Mouse (Mus musculus) hindbrain, postnatal 0 days (tissue): ENCODE results near the gene Zfp638. TPM values are rescaled to one million over a fixed set of nuclear protein-coding genes. Genes with fewer than 3 reads are reported as not detected.
"Not testable (repeated sequence)": the region's sequence is repeated elsewhere in the genome, so short reads cannot be mapped to it uniquely, and the experiment has no call there.

ENCODE experiments used
- ATAC-seq: fragments of 200-750 bp; cut with Nextera tagmentation; 2 replicates; pipeline ENCODE4 v1.8.0; 2017; ENCODE audit warnings: mild to moderate bottlenecking, moderate TSS enrichment, moderate library complexity
- DNase-seq: peaks from one replicate; pipeline ENCODE4 v3.0.0-alpha.2; 2015; ENCODE audit warnings: low spot score
- H3K27ac ChIP-seq: fragments of 300-500 bp; sonication (generic); 2 replicates; pipeline ENCODE4 v1.5.1; 2014; ENCODE audit warnings: mild to moderate bottlenecking
- H3K27me3 ChIP-seq: fragments of 300-500 bp; sonication (generic); 2 replicates; pipeline ENCODE4 v1.6.1; 2014; ENCODE audit warnings: low read length, mixed read lengths; ENCODE audit not compliant: insufficient read depth
- H3K36me3 ChIP-seq: fragments of 300-500 bp; sonication (generic); 2 replicates; pipeline ENCODE4 v1.6.1; 2014; ENCODE audit warnings: low read length, mixed read lengths; ENCODE audit not compliant: insufficient read depth
- H3K4me1 ChIP-seq: fragments of 300-500 bp; sonication (generic); 2 replicates; pipeline ENCODE4 v1.6.1; 2014; ENCODE audit warnings: antibody characterized with exemption, low read length, mixed read lengths; ENCODE audit not compliant: insufficient read depth
- H3K4me2 ChIP-seq: fragments of 300-500 bp; sonication (generic); 2 replicates; pipeline ENCODE4 v1.6.1; 2014; ENCODE audit warnings: low read depth, mild to moderate bottlenecking, low read length, moderate library complexity, mixed read lengths
- H3K4me3 ChIP-seq: fragments of 300-500 bp; sonication (generic); 2 replicates; pipeline ENCODE4 v1.5.1; 2014; ENCODE audit warnings: low read length
- H3K9ac ChIP-seq: fragments of 300-500 bp; sonication (generic); replicated peaks from 2 replicates; pipeline ENCODE4 v1.6.1; 2014; ENCODE audit warnings: mild to moderate bottlenecking, low read length, moderate library complexity, mixed read lengths
- H3K9me3 ChIP-seq: fragments of 300-500 bp; sonication (generic); 2 replicates; pipeline ENCODE4 v1.6.1; 2016; ENCODE audit warnings: low read length, mixed read lengths
- CTCF ChIP-seq: IDR thresholded peaks from 2 replicates; pipeline ENCODE4 v1.5.1; 2016; ENCODE audit warnings: antibody characterized with exemption, control low read depth, low read depth
- WGBS: fragments of 180-500 bp; shearing (Covaris S2); extraction: QIAGEN DNeasy Blood & Tissue Kit; methylation state at CpG from one replicate; pipeline ENCODE4 v1.1.7; 2014; 5-methylcytosine and 5-hydroxymethylcytosine counted together
- polyA plus RNA-seq: library from polyadenylated mRNA; unstranded; fragments of >200 nt; fragmentation: Nextera tagmentation; extraction: Ambion mirVana; gene quantifications from 2 replicates; pipeline ENCODE4 v1.2.1, GENCODE M21; 2015
- total RNA-seq: library from RNA; depleted of rRNA; stranded (reverse); fragments of >200 nt; gene quantifications from 2 replicates; pipeline ENCODE4 v1.2.3, GENCODE M21; 2014; rRNA removed

Zfp638 gene
- total and polyA plus RNA-seq, 2 experiments from 2014 or later, result 55.2 to 91.2 TPM

- H3K4me1 ChIP-seq, result peaks cover 4% of the 10 kb centered on the region; the same call in 1 of the 2 replicates
- peaks cover 6% of the 10 kb centered on the region; the same call in 1 of the 2 replicates for H3K27me3 ChIP-seq
- H3K9ac ChIP-seq, result 0 out of 2 replicates have a peak overlapping the region, but pooled peaks have one; percentile 33
- H3K27ac ChIP-seq, result no peak overlapping the region
- no peaks in the 10 kb centered on the region for H3K36me3 ChIP-seq
- peak; percentile 58; the same call in 1 of the 2 replicates for ATAC-seq
- H3K9me3 ChIP-seq, result no peaks in the 10 kb centered on the region
- H3K4me3 ChIP-seq, result peak overlapping the region; percentile 31
- no peak for TF ChIP-seq CTCF
- peak overlapping the region; percentile 68 for H3K4me2 ChIP-seq
- no peak for DNase-seq
- 6% methylated on average over 28 of the region's 28 CpGs for WGBS
These were observed 152.1 kb downstream of the Zfp638 start for GRCm38 (mm10) chr6:84018906-84019550.

- no peak for DNase-seq
- no peaks in the 10 kb centered on the region for H3K36me3 ChIP-seq
- H3K27ac ChIP-seq, result no peak overlapping the region
- H3K27me3 ChIP-seq, result peaks cover 6% of the 10 kb centered on the region; the same call in 1 of the 2 replicates
- H3K4me2 ChIP-seq, result 0 out of 2 replicates have a peak overlapping the region, but pooled peaks have one; percentile 21
- no peak for ATAC-seq
- H3K4me1 ChIP-seq, result peaks cover 4% of the 10 kb centered on the region; the same call in 1 of the 2 replicates
- H3K4me3 ChIP-seq, result no peak overlapping the region
- no peak for TF ChIP-seq CTCF
- WGBS, result 75% methylated on average over 4 of the region's 4 CpGs
- H3K9me3 ChIP-seq, result no peaks in the 10 kb centered on the region
- H3K9ac ChIP-seq, result no peak overlapping the region
These were observed 153.1 kb downstream of the Zfp638 start for GRCm38 (mm10) chr6:84020002-84020401.

- H3K9ac ChIP-seq, result no peak overlapping the region
- H3K36me3 ChIP-seq, result no peaks in the 10 kb centered on the region
- no peak overlapping the region for H3K4me3 ChIP-seq
- no peak overlapping the region for H3K4me2 ChIP-seq
- H3K27me3 ChIP-seq, result peaks cover 6% of the 10 kb centered on the region; the same call in 1 of the 2 replicates
- 84% methylated on average over 3 of the region's 3 CpGs for WGBS
- no peaks in the 10 kb centered on the region for H3K9me3 ChIP-seq
- DNase-seq (no peak), ATAC-seq (no peak)
- no peak overlapping the region for H3K27ac ChIP-seq
- TF ChIP-seq CTCF, result no peak
- peaks cover 4% of the 10 kb centered on the region; the same call in 1 of the 2 replicates for H3K4me1 ChIP-seq
These were observed 155.1 kb downstream of the Zfp638 start for GRCm38 (mm10) chr6:84021990-84022389.

- Histone ChIP-seq H3K4me1 (no peaks in the 10 kb centered on the region), H3K4me3 (no peak overlapping the region), H3K9ac (no peak overlapping the region), H3K27me3 (no peaks in the 10 kb centered on the region), H3K4me2 (no peak overlapping the region), H3K36me3 (no peaks in the 10 kb centered on the region), H3K27ac (no peak overlapping the region), H3K9me3 (no peaks in the 10 kb centered on the region)
- ATAC-seq (no peak), DNase-seq (no peak)
- no peak for TF ChIP-seq CTCF
- 66% methylated on average over 3 of the region's 3 CpGs for WGBS
These were observed 158.7 kb downstream of the Zfp638 start for GRCm38 (mm10) chr6:84025636-84026035.

- TF ChIP-seq CTCF, result no peak
- Histone ChIP-seq H3K9me3 (no peaks in the 10 kb centered on the region), H3K9ac (no peak overlapping the region), H3K4me1 (no peaks in the 10 kb centered on the region), H3K27me3 (no peaks in the 10 kb centered on the region), H3K4me2 (no peak overlapping the region), H3K4me3 (no peak overlapping the region), H3K36me3 (no peaks in the 10 kb centered on the region), H3K27ac (no peak overlapping the region)
- ATAC-seq (no peak), DNase-seq (no peak)
These were observed 161.9 kb downstream of the Zfp638 start for GRCm38 (mm10) chr6:84028791-84029190.

DNA sequence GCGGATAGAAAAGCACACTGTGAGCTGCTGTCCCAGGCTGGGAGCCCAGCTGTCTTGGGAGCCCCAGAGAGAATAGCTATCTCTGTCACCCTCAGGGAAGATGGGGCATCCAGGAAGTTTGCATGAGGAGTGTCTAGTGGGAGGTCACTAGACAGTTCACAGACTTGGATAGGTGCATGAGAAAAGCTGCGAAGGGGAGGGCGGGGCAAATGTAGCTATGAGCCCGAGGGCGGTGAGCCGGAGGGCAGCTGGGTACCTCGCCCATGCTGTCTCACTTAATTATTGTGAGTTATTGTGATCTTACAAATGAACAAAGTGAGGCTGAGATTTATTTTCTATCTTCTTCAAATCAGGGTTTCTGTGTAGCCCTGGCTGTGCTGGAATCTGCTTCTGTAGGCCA, 162.9 kb downstream of the Zfp638 start:
- WGBS, result 89% methylated on average over 7 of the region's 7 CpGs

DNA sequence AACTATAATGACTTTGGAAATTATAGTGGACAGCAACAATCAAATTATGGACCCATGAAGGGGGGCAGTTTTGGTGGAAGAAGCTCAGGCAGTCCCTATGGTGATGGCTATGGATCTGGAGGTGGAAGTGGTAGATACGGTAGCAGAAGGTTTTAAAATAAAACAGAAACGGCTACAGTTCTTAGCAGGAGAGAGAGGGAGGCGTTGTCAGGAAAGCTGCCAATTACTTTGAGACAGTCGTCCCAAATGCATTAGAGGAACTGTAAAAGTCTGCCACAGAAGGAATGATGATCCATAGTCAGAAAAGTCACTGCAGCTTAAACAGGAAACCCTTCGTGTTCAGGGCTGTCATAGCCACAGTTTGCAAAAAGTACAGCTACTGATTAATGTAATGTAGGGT, 165.6 kb downstream of the Zfp638 start:
- not testable (repeated sequence) for H3K4me1 ChIP-seq, DNase-seq, H3K4me2 ChIP-seq, H3K9ac ChIP-seq, ATAC-seq, H3K4me3 ChIP-seq, H3K9me3 ChIP-seq, H3K36me3 ChIP-seq, H3K27me3 ChIP-seq, H3K27ac ChIP-seq
- WGBS, result 65% methylated on average over 5 of the region's 5 CpGs

More for the DNA sequence above, 162.9 kb downstream of the Zfp638 start:
- no peak for TF ChIP-seq CTCF
- H3K36me3 ChIP-seq, result no peaks in the 10 kb centered on the region
- no peak overlapping the region for H3K27ac ChIP-seq
- no peak for ATAC-seq
- H3K9me3 ChIP-seq, result no peaks in the 10 kb centered on the region
- H3K4me1 ChIP-seq, result no peaks in the 10 kb centered on the region
- no peaks in the 10 kb centered on the region for H3K27me3 ChIP-seq
- H3K9ac ChIP-seq, result no peak overlapping the region
- no peak overlapping the region for H3K4me3 ChIP-seq
- no peak for DNase-seq
- no peak overlapping the region for H3K4me2 ChIP-seq

Other genes starting within 250 kb of the Zfp638 start
- 0.05 and 0.11 TPM in 2 replicates for gene Clec4f, start 210.9 kb upstream of the Zfp638 start, total RNA-seq
- gene Clec4f, start 210.9 kb upstream of the Zfp638 start, polyA plus RNA-seq, result 0.09 TPM in 1 of 2 replicates, not detected in the other
- gene Cd207, start 189.3 kb upstream of the Zfp638 start, total RNA-seq, result not detected in 2 replicates
- gene Cd207, start 189.3 kb upstream of the Zfp638 start, polyA plus RNA-seq, result not detected in 2 replicates
- not detected in 2 replicates for gene Vax2, start 155.8 kb upstream of the Zfp638 start, total RNA-seq
- gene Vax2, start 155.8 kb upstream of the Zfp638 start, polyA plus RNA-seq, result not detected in 2 replicates
- gene Atp6v1b1, start 124.1 kb upstream of the Zfp638 start, total RNA-seq, result not detected in 2 replicates
- not detected in 2 replicates for gene Atp6v1b1, start 124.1 kb upstream of the Zfp638 start, polyA plus RNA-seq
- gene Ankrd53, start 104.5 kb upstream of the Zfp638 start, total RNA-seq, result not detected in 2 replicates
- 0.10 TPM in 1 of 2 replicates, not detected in the other for gene Ankrd53, start 104.5 kb upstream of the Zfp638 start, polyA plus RNA-seq
- 44.5 and 56.6 TPM in 2 replicates for gene Tex261, start 91.3 kb upstream of the Zfp638 start, total RNA-seq
- 78.3 and 81.1 TPM in 2 replicates for gene Tex261, start 91.3 kb upstream of the Zfp638 start, polyA plus RNA-seq
- gene Nagk, start 72.1 kb upstream of the Zfp638 start, total RNA-seq, result 58.1 and 70.0 TPM in 2 replicates
- gene Nagk, start 72.1 kb upstream of the Zfp638 start, polyA plus RNA-seq, result 92.0 and 103 TPM in 2 replicates
- gene Paip2b, start 35.4 kb upstream of the Zfp638 start, total RNA-seq, result 45.3 and 46.9 TPM in 2 replicates
- 27.9 and 30.8 TPM in 2 replicates for gene Paip2b, start 35.4 kb upstream of the Zfp638 start, polyA plus RNA-seq
- 1.9 and 2.4 TPM in 2 replicates for gene Dysf, start 141.5 kb downstream of the Zfp638 start, total RNA-seq
- 1.6 and 2.0 TPM in 2 replicates for gene Dysf, start 141.5 kb downstream of the Zfp638 start, polyA plus RNA-seq